Mouse (Mus musculus) stomach, embryonic 16.5 days (tissue): ENCODE data around the gene Sorbs1. TPM values are rescaled to one million over a fixed set of nuclear protein-coding genes. Genes with fewer than 3 reads are reported as not detected.

ENCODE experiments used
- ATAC-seq: fragments of 200-750 bp; cut with Nextera tagmentation; 2 replicates; pipeline ENCODE4 v1.8.0; 2017; ENCODE audit warnings: moderate number of reproducible peaks, moderate TSS enrichment; ENCODE audit not compliant: insufficient read depth, low FRiP score
- H3K27ac ChIP-seq: fragments of 300-500 bp; sonication (generic); 2 replicates; pipeline ENCODE4 v1.5.1; 2014; ENCODE audit warnings: low read length
- H3K27me3 ChIP-seq: fragments of 300-500 bp; sonication (generic); 2 replicates; pipeline ENCODE4 v1.6.1; 2014; ENCODE audit warnings: low read length, control low read depth, mixed read lengths; ENCODE audit not compliant: control insufficient read depth, insufficient read depth
- H3K36me3 ChIP-seq: fragments of 300-500 bp; sonication (generic); 2 replicates; pipeline ENCODE4 v1.6.1; 2014; ENCODE audit warnings: low read length; ENCODE audit not compliant: control insufficient read depth, insufficient read depth
- H3K4me1 ChIP-seq: fragments of 300-500 bp; sonication (generic); 2 replicates; pipeline ENCODE4 v1.6.1; 2014; ENCODE audit warnings: low read length, control low read depth, mixed read lengths; ENCODE audit not compliant: control insufficient read depth, insufficient read depth
- H3K4me2 ChIP-seq: fragments of 300-500 bp; sonication (generic); 2 replicates; pipeline ENCODE4 v1.6.1; 2014; ENCODE audit warnings: low read depth, low read length, mixed read lengths
- H3K4me3 ChIP-seq: fragments of 300-500 bp; sonication (generic); replicated peaks from 2 replicates; pipeline ENCODE4 v1.5.1; 2014; ENCODE audit warnings: mild to moderate bottlenecking, low read length
- H3K9ac ChIP-seq: fragments of 300-500 bp; sonication (generic); 2 replicates; pipeline ENCODE4 v1.6.1; 2014; ENCODE audit warnings: low read length
- H3K9me3 ChIP-seq: fragments of 300-500 bp; sonication (generic); replicated peaks from 2 replicates; pipeline ENCODE4 v1.6.1; 2016; ENCODE audit warnings: low read length, control low read depth; ENCODE audit not compliant: control insufficient read depth
- WGBS: fragments of 180-500 bp; shearing (Covaris S2); extraction: QIAGEN DNeasy Blood & Tissue Kit; methylation state at CpG from one replicate; pipeline ENCODE4 v1.1.7; 2014; 5-methylcytosine and 5-hydroxymethylcytosine counted together
- polyA plus RNA-seq: library from polyadenylated mRNA; unstranded; fragments of >200 nt; fragmentation: Nextera tagmentation; extraction: Ambion mirVana; gene quantifications from 2 replicates; pipeline ENCODE4 v1.2.1, GENCODE M21; 2015

The Sorbs1 gene
- polyA plus RNA-seq, 1 experiment from 2014 or later: 106 TPM

GRCm38 (mm10) chr19:40548796-40549515 lies 35.4 kb upstream of the Sorbs1 start:
- Histone ChIP-seq H3K4me3 (no peak overlapping the region), H3K4me1 (peaks cover 3% of the 10 kb centered on the region; the same call in 1 of the 2 replicates), H3K9ac (no peak overlapping the region), H3K4me2 (no peak overlapping the region), H3K9me3 (no peaks in the 10 kb centered on the region), H3K27ac (peak overlapping the region; percentile 87), H3K36me3 (peaks cover 12% of the 10 kb centered on the region; the same call in 1 of the 2 replicates), H3K27me3 (no peaks in the 10 kb centered on the region)
- 0 out of 2 replicates have a peak, but pooled peaks have one; percentile 12 for ATAC-seq
- WGBS: 34% methylated on average over 5 of the region's 5 CpGs

- peaks cover 3% of the 10 kb centered on the region; the same call in 1 of the 2 replicates for H3K4me1 ChIP-seq
- no peaks in the 10 kb centered on the region for H3K27me3 ChIP-seq
- 85% methylated on average over 6 of the region's 6 CpGs for WGBS
- H3K9ac ChIP-seq: no peak overlapping the region
- peak overlapping the region; percentile 87 for H3K27ac ChIP-seq
- H3K4me2 ChIP-seq: no peak overlapping the region
- H3K4me3 ChIP-seq: no peak overlapping the region
- no peaks in the 10 kb centered on the region for H3K9me3 ChIP-seq
- no peak for ATAC-seq
- peaks cover 12% of the 10 kb centered on the region; the same call in 1 of the 2 replicates for H3K36me3 ChIP-seq
Observed at GRCm38 (mm10) chr19:40548386-40548785, 34.8 kb upstream of the Sorbs1 start.

- no peaks in the 10 kb centered on the region for H3K36me3 ChIP-seq
- 5% methylated on average over 3 of the region's 3 CpGs for WGBS
- H3K4me3 ChIP-seq: no peak overlapping the region
- H3K9me3 ChIP-seq: no peaks in the 10 kb centered on the region
- peaks cover 3% of the 10 kb centered on the region; the same call in 1 of the 2 replicates for H3K4me1 ChIP-seq
- no peak overlapping the region for H3K27ac ChIP-seq
- no peak overlapping the region for H3K9ac ChIP-seq
- no peaks in the 10 kb centered on the region for H3K27me3 ChIP-seq
- H3K4me2 ChIP-seq: no peak overlapping the region
- no peak for ATAC-seq
Observed at GRCm38 (mm10) chr19:40544856-40545255, 31.3 kb upstream of the Sorbs1 start.

GRCm38 (mm10) chr19:40542776-40543175 lies 29.2 kb upstream of the Sorbs1 start:
- H3K4me3 ChIP-seq: no peak overlapping the region
- no peak overlapping the region for H3K4me2 ChIP-seq
- no peaks in the 10 kb centered on the region for H3K36me3 ChIP-seq
- H3K27me3 ChIP-seq: no peaks in the 10 kb centered on the region
- no peak for ATAC-seq
- H3K9ac ChIP-seq: no peak overlapping the region
- H3K4me1 ChIP-seq: no peaks in the 10 kb centered on the region
- no peaks in the 10 kb centered on the region for H3K9me3 ChIP-seq
- WGBS: 69% methylated on average over 7 of the region's 7 CpGs
- H3K27ac ChIP-seq: no peak overlapping the region

GRCm38 (mm10) chr19:40536526-40536925 lies 22.9 kb upstream of the Sorbs1 start:
- no peak overlapping the region for H3K4me2 ChIP-seq
- no peaks in the 10 kb centered on the region for H3K9me3 ChIP-seq
- H3K4me1 ChIP-seq: no peaks in the 10 kb centered on the region
- no peaks in the 10 kb centered on the region for H3K27me3 ChIP-seq
- 64% methylated on average over 6 of the region's 6 CpGs for WGBS
- no peak overlapping the region for H3K27ac ChIP-seq
- ATAC-seq: no peak
- no peak overlapping the region for H3K4me3 ChIP-seq
- H3K9ac ChIP-seq: no peak overlapping the region
- no peaks in the 10 kb centered on the region for H3K36me3 ChIP-seq

- H3K9ac ChIP-seq: no peak overlapping the region
- no peak overlapping the region for H3K4me3 ChIP-seq
- H3K4me2 ChIP-seq: no peak overlapping the region
- WGBS: 72% methylated on average over 5 of the region's 5 CpGs
- no peaks in the 10 kb centered on the region for H3K4me1 ChIP-seq
- H3K9me3 ChIP-seq: no peaks in the 10 kb centered on the region
- no peaks in the 10 kb centered on the region for H3K27me3 ChIP-seq
- no peak overlapping the region for H3K27ac ChIP-seq
- H3K36me3 ChIP-seq: no peaks in the 10 kb centered on the region
- no peak for ATAC-seq
Observed at GRCm38 (mm10) chr19:40532525-40532924, 18.9 kb upstream of the Sorbs1 start.

- no peak overlapping the region for H3K4me3 ChIP-seq
- H3K4me2 ChIP-seq: no peak overlapping the region
- no peak overlapping the region for H3K9ac ChIP-seq
- WGBS: 74% methylated on average over 2 of the region's 2 CpGs
- H3K4me1 ChIP-seq: no peaks in the 10 kb centered on the region
- ATAC-seq: no peak
- H3K27ac ChIP-seq: no peak overlapping the region
- H3K36me3 ChIP-seq: no peaks in the 10 kb centered on the region
- H3K9me3 ChIP-seq: no peaks in the 10 kb centered on the region
- no peaks in the 10 kb centered on the region for H3K27me3 ChIP-seq
Observed at GRCm38 (mm10) chr19:40530323-40530722, 16.7 kb upstream of the Sorbs1 start.

GRCm38 (mm10) chr19:40528254-40528653 lies 14.7 kb upstream of the Sorbs1 start:
- no peak overlapping the region for H3K4me2 ChIP-seq
- no peak overlapping the region for H3K27ac ChIP-seq
- no peak overlapping the region for H3K9ac ChIP-seq
- no peaks in the 10 kb centered on the region for H3K9me3 ChIP-seq
- no peaks in the 10 kb centered on the region for H3K27me3 ChIP-seq
- ATAC-seq: no peak
- no peak overlapping the region for H3K4me3 ChIP-seq
- no peaks in the 10 kb centered on the region for H3K4me1 ChIP-seq
- no peaks in the 10 kb centered on the region for H3K36me3 ChIP-seq

GRCm38 (mm10) chr19:40526367-40527014 lies 12.9 kb upstream of the Sorbs1 start:
- no peak overlapping the region for H3K27ac ChIP-seq
- ATAC-seq: no peak
- H3K36me3 ChIP-seq: no peaks in the 10 kb centered on the region
- H3K9me3 ChIP-seq: no peaks in the 10 kb centered on the region
- H3K27me3 ChIP-seq: no peaks in the 10 kb centered on the region
- H3K4me3 ChIP-seq: no peak overlapping the region
- H3K9ac ChIP-seq: no peak overlapping the region
- no peak overlapping the region for H3K4me2 ChIP-seq
- 74% methylated on average over 9 of the region's 9 CpGs for WGBS
- H3K4me1 ChIP-seq: no peaks in the 10 kb centered on the region
